9 mouse cellular contexts compared by ENCODE assay signal in the genomic region with DNA sequence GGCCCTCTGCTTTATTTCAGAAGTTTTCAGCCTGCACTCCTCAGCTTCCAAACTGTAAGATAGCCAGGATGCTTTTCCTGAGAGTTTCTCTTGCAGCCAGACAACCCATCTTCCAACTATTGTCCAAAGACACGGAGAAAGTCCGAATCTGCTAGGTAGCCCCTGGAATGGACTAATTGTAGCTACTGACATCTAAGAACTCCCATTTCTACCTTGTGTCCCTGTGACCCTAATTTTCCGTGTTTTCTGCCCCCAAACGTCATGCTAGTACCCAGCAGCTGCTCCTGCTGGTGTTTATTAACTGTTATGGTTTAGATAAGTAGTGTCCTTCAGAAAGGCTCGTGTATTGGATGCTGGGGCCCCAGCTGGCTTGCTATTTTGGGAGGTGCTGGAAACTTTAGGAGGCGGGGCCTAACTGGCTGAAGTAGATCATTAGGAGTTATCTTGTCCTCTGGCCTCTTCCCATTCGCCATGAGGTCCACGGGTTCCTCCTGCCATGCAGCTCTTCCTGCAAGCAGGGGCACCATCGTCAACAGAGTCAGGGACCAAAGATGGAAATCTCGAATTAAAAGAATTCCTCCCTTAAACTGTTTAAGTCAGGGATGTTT. TPM values are rescaled to one million over a fixed set of nuclear protein-coding genes. Genes with fewer than 3 reads are reported as not detected.
DNase-seq lines count a peak whose midpoint lies in the region; ATAC-seq and TF ChIP-seq lines count a peak whose summit lies in the region.
"Had no signal": no experiment of that assay in that cellular context is flagged by ENCODE, and none has a peak within 500 bp of the region (broad histone marks: within the 10 kb centered on the region; RNA-seq: fewer than 3 reads in every experiment).

No protein-coding gene starts in this region.

- no peak overlapping the region for H3K4me2 ChIP-seq in intestine, embryonic 14.5 days (ENCODE audit: low read length)
- no peak overlapping the region for H3K4me2 ChIP-seq in intestine, postnatal 0 days (replicated peaks; ENCODE audit: low read depth)
- peak overlapping the region; percentile 73 for H3K4me2 ChIP-seq in liver, embryonic 15.5 days

- no peak overlapping the region for H3K4me3 ChIP-seq in intestine, embryonic 14.5 days (ENCODE audit: low read depth, low read length)
- no peak overlapping the region for H3K4me3 ChIP-seq in intestine, postnatal 0 days (ENCODE audit: low read depth, low read length)
- no peak overlapping the region for H3K4me3 ChIP-seq in ES-Bruce4 (ENCODE audit: low read depth, low read length)
- peak overlapping the region; percentile 31 for H3K4me3 ChIP-seq in liver, embryonic 15.5 days (replicated peaks)

- H3K27me3 ChIP-seq in intestine, embryonic 14.5 days (replicated peaks; ENCODE audit: control insufficient read depth, insufficient read depth, low read length): no peaks in the 10 kb centered on the region
- no peaks in the 10 kb centered on the region for H3K27me3 ChIP-seq in intestine, postnatal 0 days (replicated peaks; ENCODE audit: control insufficient read depth, insufficient read depth, low read length)
- no peaks in the 10 kb centered on the region for H3K27me3 ChIP-seq in ES-Bruce4 (ENCODE audit: control insufficient read depth, insufficient read depth, low read length, poor library complexity, severe bottlenecking)
- H3K27me3 ChIP-seq in liver, embryonic 15.5 days: no peaks in the 10 kb centered on the region

- 28% methylated on average over 10 of the region's 10 CpGs for WGBS in intestine, embryonic 14.5 days
- 43% methylated on average over 10 of the region's 10 CpGs for WGBS in intestine, postnatal 0 days
- 18% methylated on average over 10 of the region's 10 CpGs for WGBS in liver, embryonic 15.5 days (ENCODE audit: insufficient replicate concordance)

- no peak for ATAC-seq in intestine, embryonic 14.5 days (replicated peaks; ENCODE audit: low FRiP score, low TSS enrichment, low read depth)
- ATAC-seq in intestine, postnatal 0 days: no peak
- ATAC-seq in erythroid progenitor cell, adult 5-6 weeks (replicated peaks; ENCODE audit: low FRiP score, poor library complexity, severe bottlenecking): peak; percentile 74
- peak; percentile 64 for ATAC-seq in liver, embryonic 15.5 days (ENCODE audit: insufficient read depth)
- ATAC-seq: inflammation-experienced regulatory T-cells, adult 6 months had no signal

- DNase-seq in intestine, embryonic 14.5 days (ENCODE audit: low spot score): no peak
- no peak for DNase-seq in cerebellum, adult 9-11 months
- no peak for DNase-seq in embryo, embryonic 11 days
- DNase-seq in cerebellum, adult 9-10 months: no peak

- H3K4me1 ChIP-seq in intestine, embryonic 14.5 days (replicated peaks; ENCODE audit: control insufficient read depth, insufficient read depth, low read length): peaks cover 23% of the 10 kb centered on the region
- H3K4me1 ChIP-seq in intestine, postnatal 0 days (replicated peaks; ENCODE audit: control insufficient read depth, insufficient read depth, low read length): peaks cover 4% of the 10 kb centered on the region; the same call in 1 of the 2 replicates
- no peaks in the 10 kb centered on the region for H3K4me1 ChIP-seq in ES-Bruce4 (ENCODE audit: control insufficient read depth, insufficient read depth, low read length)
- peaks cover 65% of the 10 kb centered on the region for H3K4me1 ChIP-seq in liver, embryonic 15.5 days (replicated peaks)

- H3K9me3 ChIP-seq in intestine, embryonic 14.5 days (ENCODE audit: control insufficient read depth, low read length): no peaks in the 10 kb centered on the region
- H3K9me3 ChIP-seq in intestine, postnatal 0 days (ENCODE audit: control insufficient read depth): no peaks in the 10 kb centered on the region
- no peaks in the 10 kb centered on the region for H3K9me3 ChIP-seq in ES-Bruce4 (replicated peaks; ENCODE audit: control insufficient read depth, insufficient read depth, low read length, poor library complexity, severe bottlenecking)
- H3K9me3 ChIP-seq in liver, embryonic 15.5 days (replicated peaks): no peaks in the 10 kb centered on the region

- peak overlapping the region; percentile 43; the same call in 1 of the 2 replicates for H3K27ac ChIP-seq in intestine, embryonic 14.5 days (ENCODE audit: low read depth)
- no peak overlapping the region for H3K27ac ChIP-seq in intestine, postnatal 0 days (ENCODE audit: low read depth, low read length)
- peak overlapping the region; percentile 14; the same call in 1 of the 2 replicates for H3K27ac ChIP-seq in ES-Bruce4 (ENCODE audit: insufficient read depth, low read length)
- H3K27ac ChIP-seq in liver, embryonic 15.5 days (replicated peaks): peak overlapping the region; percentile 95

- no peak overlapping the region for H3K9ac ChIP-seq in intestine, embryonic 14.5 days (ENCODE audit: low read length)
- no peak overlapping the region for H3K9ac ChIP-seq in intestine, postnatal 0 days (ENCODE audit: low read depth, low read length)
- H3K9ac ChIP-seq in ES-Bruce4 (ENCODE audit: low read depth, poor library complexity, severe bottlenecking): no peak overlapping the region
- peak overlapping the region; percentile 45 for H3K9ac ChIP-seq in liver, embryonic 15.5 days

- H3K36me3 ChIP-seq in intestine, embryonic 14.5 days (ENCODE audit: control insufficient read depth, insufficient read depth, low read length): no peaks in the 10 kb centered on the region
- no peaks in the 10 kb centered on the region for H3K36me3 ChIP-seq in intestine, postnatal 0 days (ENCODE audit: control insufficient read depth, insufficient read depth)
- H3K36me3 ChIP-seq in ES-Bruce4 (ENCODE audit: control insufficient read depth, insufficient read depth, low read length, poor library complexity, severe bottlenecking): no peaks in the 10 kb centered on the region
- peaks cover 12% of the 10 kb centered on the region for H3K36me3 ChIP-seq in liver, embryonic 15.5 days (replicated peaks)

- no peak for TF ChIP-seq CTCF in intestine, postnatal 0 days (IDR thresholded peaks at IDR 0.05; ENCODE audit: low read depth)
- no peak for TF ChIP-seq CTCF in ES-Bruce4 (IDR thresholded peaks at IDR 0.05; ENCODE audit: low read depth, low read length)

- no peak for TF ChIP-seq POLR2A in ES-Bruce4 (IDR thresholded peaks at IDR 0.05; ENCODE audit: insufficient read depth, low read length)

- no peak for TF ChIP-seq EP300 in ES-Bruce4 (IDR thresholded peaks at IDR 0.05; ENCODE audit: insufficient read depth, low read depth, low read length)

RNA-seq across cellular contexts. Expression of a gene that starts 19.2 kb away (rescaled TPM):
- polyA plus RNA-seq in intestine, embryonic 14.5 days (2014; fragmentation: Nextera tagmentation; extraction: Ambion mirVana): 10.8 and 12.9 TPM in 2 replicates
- polyA plus RNA-seq in intestine, postnatal 0 days (2015; fragmentation: Nextera tagmentation; extraction: Ambion mirVana): 3.6 and 4.5 TPM in 2 replicates
- 43.5 and 49.0 TPM in 2 replicates for polyA plus RNA-seq in ES-Bruce4 (2011; ENCODE audit: insufficient read depth, insufficient read length, low read depth, missing spikeins)
- total RNA-seq in erythroid progenitor cell, adult 5-6 weeks (2015; ENCODE audit: low replicate concordance): 168 and 179 TPM in 2 replicates
- total RNA-seq in erythroid progenitor cell, adult 5-6 weeks (2017; ENCODE audit: low replicate concordance): 159 and 259 TPM in 2 replicates
- 8.7 and 11.5 TPM in 2 replicates for polyA plus RNA-seq in liver, embryonic 15.5 days (2015; fragmentation: Nextera tagmentation; extraction: Ambion mirVana)

Comparison
In these comparisons a context has a peak if more than half of its experiments do, and no peak if none do; other contexts are left out.
1. ATAC-seq: peak in erythroid progenitor cell, adult 5-6 weeks (single experiment) and liver, embryonic 15.5 days (single experiment); none in intestine, embryonic 14.5 days (single experiment) and intestine, postnatal 0 days (single experiment).